Mouse (Mus musculus) right cerebral cortex, postnatal 14 days (tissue): ENCODE measurements around the gene Mgat2.
A peak's percentile ranks its signal among the peaks of the same experiment; 100 is the strongest.

Experiments
- DNase-seq: peaks from one replicate; pipeline ENCODE4 v3.0.0; 2022

Gene Mgat2

DNA sequence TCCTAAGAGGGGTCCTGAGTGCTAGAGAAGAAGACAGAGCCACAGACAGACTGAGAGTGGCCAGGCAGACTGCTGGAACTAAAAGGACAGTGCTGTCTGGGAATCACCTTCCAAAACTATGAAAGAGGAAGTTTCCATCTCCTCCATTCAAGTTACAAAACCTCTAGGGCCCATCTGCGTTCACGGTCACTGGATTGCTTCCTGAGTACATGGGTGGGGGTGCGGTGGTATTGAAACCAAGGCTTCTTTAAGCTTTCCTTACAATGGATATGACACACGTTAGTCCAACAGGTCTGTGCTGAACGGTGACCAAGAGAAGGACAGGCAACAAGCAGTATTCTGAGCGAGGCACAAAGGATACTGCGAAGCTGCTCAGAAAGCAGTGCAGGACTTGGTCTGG, 30.4 kb downstream of the Mgat2 start:
- no peak for DNase-seq

DNA sequence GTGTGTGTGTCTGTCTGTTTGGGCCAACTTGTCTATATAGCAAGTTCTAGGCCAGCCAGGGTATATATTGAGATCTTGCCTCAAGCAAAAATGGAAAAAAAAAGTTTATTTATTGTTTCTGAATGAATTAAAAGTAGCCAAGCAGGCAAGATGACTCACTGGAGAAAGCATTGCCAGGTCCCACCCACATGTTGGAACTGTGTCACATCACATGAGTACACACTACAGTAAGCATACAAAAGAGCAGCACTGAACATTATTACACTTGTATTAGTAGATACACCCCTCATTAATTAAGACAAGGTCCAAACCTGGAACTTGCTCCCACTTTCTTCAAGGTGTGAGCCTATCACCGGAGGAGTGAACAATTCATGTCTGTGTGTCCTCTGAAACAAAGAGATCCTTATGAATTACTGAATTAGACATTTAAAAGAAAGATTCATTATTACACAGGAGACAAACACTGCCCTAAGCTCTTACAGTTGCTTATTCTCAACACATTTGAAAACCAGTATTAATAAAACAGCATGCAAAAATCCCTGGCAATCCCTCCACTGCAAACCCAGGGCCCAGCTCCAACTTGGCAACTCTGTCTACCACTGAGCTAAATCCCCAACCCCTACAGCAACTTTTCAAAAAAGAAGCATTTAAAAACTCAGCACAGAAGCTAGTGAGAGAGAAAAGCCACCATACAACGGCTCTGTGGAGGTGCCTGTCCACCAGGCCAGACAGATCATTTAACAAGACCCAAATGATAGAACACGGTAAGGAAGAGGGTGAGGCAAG, 31.2 kb downstream of the Mgat2 start:
- peak; percentile 42 for DNase-seq

DNA sequence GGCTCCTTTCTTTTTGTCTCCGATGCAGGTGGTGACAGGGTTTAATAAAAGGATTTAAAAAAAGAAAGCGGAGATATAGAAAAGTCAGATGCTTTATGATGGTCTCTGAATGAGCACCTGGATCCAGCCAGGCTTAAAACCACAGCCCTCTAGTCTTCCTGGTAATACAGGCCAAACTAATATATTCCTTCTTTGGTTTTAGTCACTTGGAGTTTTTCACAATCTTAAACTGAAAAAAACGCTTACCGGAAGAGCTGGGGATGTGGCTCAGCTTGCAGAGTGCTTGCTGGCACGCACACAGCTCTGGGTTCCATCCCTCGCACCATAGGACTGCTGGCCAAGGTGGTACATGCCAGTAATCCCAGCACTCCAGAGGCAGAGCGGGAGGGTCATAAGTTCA, 32.6 kb downstream of the Mgat2 start:
- no peak for DNase-seq

DNA sequence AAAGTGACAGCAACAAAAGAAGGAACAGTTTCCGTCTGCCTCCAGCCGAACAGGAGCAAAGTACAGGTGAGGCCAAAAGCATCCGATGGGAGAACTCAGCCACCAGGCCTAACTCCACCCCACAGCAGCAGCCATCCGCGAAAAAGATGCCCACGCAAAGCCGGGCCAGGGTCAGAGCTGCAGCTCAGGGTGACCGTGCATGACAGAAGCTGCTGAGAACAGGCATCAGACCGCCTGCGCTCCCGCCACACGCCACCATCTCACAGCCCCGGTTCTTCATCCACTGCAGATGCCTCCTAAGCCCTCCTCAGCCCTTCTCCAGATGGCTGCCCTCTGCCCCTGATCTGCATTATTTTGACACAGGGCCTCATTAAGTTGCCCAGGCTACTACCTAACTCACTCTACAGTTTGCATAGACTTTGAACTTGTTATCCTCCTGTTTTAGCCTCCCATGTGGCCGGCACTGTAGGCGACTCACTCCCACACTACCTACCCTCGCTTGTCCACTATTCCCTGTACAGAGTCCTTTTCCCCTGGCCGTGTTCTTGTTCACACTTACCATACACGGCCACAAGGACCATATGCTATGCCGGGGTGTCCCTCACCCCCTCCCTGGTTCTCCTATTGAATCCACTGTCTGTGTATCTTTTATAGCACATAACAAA, 36.8 kb downstream of the Mgat2 start:
- DNase-seq = no peak

DNA sequence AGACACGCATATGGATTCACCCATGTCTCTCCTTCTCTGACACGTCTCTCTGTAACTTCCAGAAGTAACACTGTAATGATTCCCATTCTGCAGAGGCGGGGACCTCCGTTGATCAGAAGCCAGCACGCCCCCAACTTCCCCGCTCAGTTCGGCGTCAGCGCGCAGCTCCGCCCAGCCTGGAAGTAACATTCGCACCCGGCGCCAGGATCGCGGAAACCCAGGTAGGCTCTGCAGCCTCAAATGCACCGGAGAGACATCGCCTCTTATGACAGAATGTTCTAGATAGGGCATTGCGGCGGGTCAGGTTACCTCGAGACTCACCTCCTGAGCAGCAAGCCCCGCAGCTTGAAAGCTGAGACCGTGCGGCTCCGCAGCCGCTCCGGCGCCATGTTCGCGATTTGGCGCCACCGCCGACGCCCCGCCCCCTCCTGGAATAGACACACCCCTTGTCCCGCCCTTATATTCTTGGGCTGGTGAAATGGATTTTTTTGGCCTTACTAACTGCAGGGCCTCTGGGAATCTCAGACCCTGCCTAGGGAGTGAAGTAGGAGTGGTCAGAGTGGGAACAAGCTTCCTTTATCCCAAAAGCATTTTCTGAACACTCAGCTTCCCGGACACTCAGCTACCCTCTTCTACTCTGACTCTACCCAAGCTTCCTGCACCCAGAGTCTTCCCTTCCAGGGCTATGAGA, 44.0 kb downstream of the Mgat2 start, which contains the start of gene Pole2:
Gene Pole2 (minus strand): TSS at position 420 of the 691 bp plus-strand sequence.
- DNase-seq = peak; percentile 83

DNA sequence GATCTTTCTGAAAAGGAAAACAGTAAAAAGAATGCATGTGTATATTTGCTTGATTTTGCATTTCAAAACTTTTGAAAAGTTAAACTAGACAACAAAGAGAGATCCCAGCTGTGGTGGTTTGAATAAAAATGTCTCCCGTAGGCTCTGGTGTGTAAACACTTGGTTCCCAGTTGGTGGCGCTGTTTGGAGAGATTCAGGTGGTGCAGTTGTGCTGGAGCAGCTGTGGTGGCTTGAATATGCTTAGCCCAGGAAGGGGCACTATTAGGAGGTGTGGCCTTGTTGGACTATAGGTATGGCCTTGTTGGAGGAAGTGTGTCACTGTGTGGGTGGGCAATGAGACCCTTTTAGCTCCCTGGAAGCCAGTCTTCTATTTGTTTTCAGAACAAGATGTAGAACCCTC, 45.3 kb downstream of the Mgat2 start:
- DNase-seq = no peak

DNA sequence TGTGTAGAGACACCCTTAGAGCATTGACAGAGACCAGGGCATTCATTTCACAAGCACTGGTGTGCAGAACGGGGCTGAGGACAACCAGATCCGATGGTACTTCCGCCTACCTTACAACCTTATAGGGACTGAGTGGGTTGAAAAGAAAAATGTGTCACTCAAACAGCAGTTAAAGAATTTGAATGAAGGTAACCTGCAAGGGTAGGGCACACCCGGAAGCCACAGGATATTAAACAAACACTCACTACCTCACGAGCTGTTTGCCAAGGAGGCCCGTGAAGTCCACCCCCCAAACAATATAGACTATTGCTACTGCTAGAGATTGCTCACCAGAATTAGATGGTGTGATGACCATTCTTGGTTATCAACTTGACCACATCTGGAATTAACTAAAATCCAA, 51.8 kb downstream of the Mgat2 start:
- DNase-seq = no peak
